Mouse (Mus musculus) liver, embryonic 12.5 days (tissue): Measurements from ENCODE around the gene Iqgap2. TPM values are rescaled to one million over a fixed set of nuclear protein-coding genes. Genes with fewer than 3 reads are reported as not detected.

ENCODE experiments used
- ATAC-seq: fragments of 200-750 bp; cut with Nextera tagmentation; 2 replicates; pipeline ENCODE4 v1.8.0; 2017; ENCODE audit warnings: moderate number of reproducible peaks, mild to moderate bottlenecking, moderate library complexity
- H3K27ac ChIP-seq: fragments of 300-500 bp; sonication (generic); 2 replicates; pipeline ENCODE4 v1.5.1; 2016; ENCODE audit warnings: mild to moderate bottlenecking
- H3K27me3 ChIP-seq: fragments of 300-500 bp; sonication (generic); replicated peaks from 2 replicates; pipeline ENCODE4 v1.6.1; 2016; ENCODE audit warnings: mild to moderate bottlenecking, moderate library complexity
- H3K36me3 ChIP-seq: fragments of 300-500 bp; sonication (generic); 2 replicates; pipeline ENCODE4 v1.6.1; 2016; ENCODE audit warnings: mild to moderate bottlenecking, moderate library complexity
- H3K4me1 ChIP-seq: fragments of 300-500 bp; sonication (generic); 2 replicates; pipeline ENCODE4 v1.6.1; 2016
- H3K4me2 ChIP-seq: fragments of 300-500 bp; sonication (generic); 2 replicates; pipeline ENCODE4 v1.6.1; 2016; ENCODE audit warnings: mild to moderate bottlenecking, moderate library complexity
- H3K4me3 ChIP-seq: fragments of 300-500 bp; sonication (generic); 2 replicates; pipeline ENCODE4 v1.5.1; 2016; ENCODE audit warnings: mild to moderate bottlenecking, moderate library complexity
- H3K9ac ChIP-seq: fragments of 300-500 bp; sonication (generic); 2 replicates; pipeline ENCODE4 v1.6.1; 2016; ENCODE audit warnings: mild to moderate bottlenecking, moderate library complexity
- H3K9me3 ChIP-seq: fragments of 300-500 bp; sonication (generic); replicated peaks from 2 replicates; pipeline ENCODE4 v1.6.1; 2016; ENCODE audit warnings: mild to moderate bottlenecking, moderate library complexity
- whole genome bisulfite sequencing: fragments of 180-500 bp; shearing (Covaris S2); methylation state at CpG from one replicate; pipeline ENCODE4 v1.1.7; 2016; ENCODE audit not compliant: insufficient replicate concordance; 5-methylcytosine and 5-hydroxymethylcytosine counted together
- polyA plus RNA-seq: library from polyadenylated mRNA; unstranded; fragments of >200 nt; fragmentation: Nextera tagmentation; extraction: Ambion mirVana; gene quantifications from 2 replicates; pipeline ENCODE4 v1.2.1, GENCODE M21; 2016

Iqgap2 gene
- polyA plus RNA-seq, 1 experiment from 2014 or later, result 14.7 TPM

DNA sequence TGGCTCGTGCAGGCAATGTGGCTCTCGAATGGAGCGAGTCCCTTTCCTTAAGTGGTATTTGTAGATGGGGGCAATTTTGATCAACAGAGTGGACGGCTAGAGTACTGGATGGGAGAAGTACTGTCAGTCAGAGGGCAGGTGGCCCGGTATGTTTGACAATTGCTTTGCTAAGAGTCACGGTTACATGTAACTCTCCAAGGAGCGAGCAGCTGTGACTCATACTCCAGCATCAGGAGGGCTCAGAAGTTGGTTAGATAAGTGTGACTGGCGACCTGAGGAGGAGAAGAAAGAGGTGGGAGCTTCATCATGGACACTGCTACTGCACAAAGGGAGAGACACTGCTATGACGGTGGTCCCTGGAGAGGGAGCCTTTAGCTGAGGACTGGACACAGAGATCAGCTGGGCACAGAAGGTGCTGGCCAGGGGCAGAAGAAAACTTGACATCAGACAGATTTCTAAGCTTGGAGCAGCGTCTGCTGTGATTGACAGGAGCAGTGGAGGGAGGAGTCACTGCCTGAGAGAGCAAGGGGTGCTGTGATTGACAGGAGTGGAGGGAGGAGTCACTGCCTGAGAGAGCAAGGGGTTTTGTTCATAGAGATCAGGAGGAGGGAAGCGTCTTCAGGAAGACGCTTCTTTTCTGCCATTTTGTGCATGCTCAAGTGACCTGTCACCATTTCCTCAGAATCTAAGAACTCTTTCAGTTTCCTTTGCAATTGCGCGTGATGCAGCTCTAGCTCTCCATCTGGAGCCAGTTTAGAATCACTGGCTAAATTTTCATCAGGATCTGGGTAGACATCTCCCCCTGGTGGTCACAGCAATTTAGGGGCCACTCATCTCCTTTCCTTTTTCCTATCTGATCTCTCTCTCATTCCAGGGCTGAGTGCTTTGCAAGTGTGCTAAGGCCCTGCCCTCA lies 172.1 kb downstream of the Iqgap2 start:
- H3K9ac ChIP-seq, result no peak overlapping the region

DNA sequence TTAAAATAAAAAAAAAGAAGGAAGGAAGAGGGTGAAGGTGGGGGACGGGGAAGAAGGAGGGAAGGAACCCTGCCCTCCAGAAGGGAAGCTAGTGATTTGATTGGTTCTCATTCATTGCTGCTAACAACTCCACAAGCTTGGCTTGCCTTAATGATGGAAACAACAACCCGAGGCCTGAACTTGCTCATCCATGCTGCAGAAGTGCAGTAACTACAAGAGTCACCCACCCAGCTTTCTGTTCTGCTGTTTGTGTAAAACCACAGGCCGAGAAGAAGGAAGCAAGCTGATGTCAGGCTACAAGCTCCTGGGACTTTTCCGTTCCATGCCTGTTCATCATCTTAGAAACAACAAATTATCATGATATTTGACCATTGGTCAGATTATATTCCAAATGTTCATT lies 176.4 kb downstream of the Iqgap2 start:
- H3K27me3 ChIP-seq, result no peaks in the 10 kb centered on the region
- 56% methylated on average over 4 of the region's 4 CpGs for WGBS
- ATAC-seq, result no peak

More for the DNA sequence above, 172.1 kb downstream of the Iqgap2 start:
- peaks cover 22% of the 10 kb centered on the region for H3K4me1 ChIP-seq
- peaks cover 20% of the 10 kb centered on the region for H3K36me3 ChIP-seq
- no peaks in the 10 kb centered on the region for H3K27me3 ChIP-seq
- H3K9me3 ChIP-seq, result no peaks in the 10 kb centered on the region
- peak overlapping the region; percentile 52 for H3K4me2 ChIP-seq
- 0 out of 2 replicates have a peak overlapping the region, but pooled peaks have one; percentile 8 for H3K4me3 ChIP-seq
- peak; percentile 85 for ATAC-seq
- 50% methylated on average over 14 of the region's 14 CpGs for WGBS
- H3K27ac ChIP-seq, result no peak overlapping the region

DNA sequence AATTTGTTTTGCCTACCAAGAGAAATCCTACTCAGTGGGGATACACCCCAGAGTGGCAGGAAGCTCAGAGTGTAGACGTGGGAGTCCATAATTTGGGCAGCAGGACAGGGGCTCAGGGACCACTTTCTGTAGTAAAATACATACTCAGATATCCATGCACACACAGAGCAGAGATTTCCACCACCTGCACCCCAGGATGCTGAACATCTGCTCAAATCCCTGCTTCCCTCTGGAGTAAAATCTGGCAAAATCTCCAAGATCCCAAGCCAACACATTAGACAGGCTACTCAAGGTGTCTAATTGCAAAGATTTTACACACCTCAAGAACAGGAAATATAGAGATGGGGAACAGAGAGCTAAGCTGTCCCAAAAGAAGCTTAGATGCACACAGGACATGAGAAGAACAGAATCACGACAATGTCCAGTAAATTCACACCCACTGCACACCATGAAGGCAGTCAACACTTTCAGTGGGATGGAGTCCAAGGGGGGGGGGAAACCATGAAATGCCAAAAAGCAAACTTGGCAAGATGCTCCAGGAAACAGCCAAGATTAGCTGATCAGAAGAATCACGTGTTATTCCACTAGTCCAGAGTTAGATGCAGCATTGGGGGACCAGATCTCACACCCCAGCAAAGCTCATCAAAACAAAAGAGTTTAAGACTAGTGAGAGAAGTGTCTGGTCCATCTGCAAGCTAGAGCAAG lies 177.3 kb downstream of the Iqgap2 start:
- H3K9ac ChIP-seq, result no peak overlapping the region
- ATAC-seq, result no peak
- H3K9me3 ChIP-seq, result no peaks in the 10 kb centered on the region
- 54% methylated on average over 3 of the region's 3 CpGs for WGBS
- H3K27me3 ChIP-seq, result no peaks in the 10 kb centered on the region
- H3K4me2 ChIP-seq, result no peak overlapping the region
- H3K27ac ChIP-seq, result no peak overlapping the region
- no peak overlapping the region for H3K4me3 ChIP-seq
- H3K4me1 ChIP-seq, result peaks cover 13% of the 10 kb centered on the region
- 0 out of 2 replicates have a peak, but pooled peaks cover 5% of the 10 kb centered on the region for H3K36me3 ChIP-seq

More for the DNA sequence above, 176.4 kb downstream of the Iqgap2 start:
- Histone ChIP-seq H3K4me1 (peaks cover 23% of the 10 kb centered on the region), H3K36me3 (0 out of 2 replicates have a peak, but pooled peaks cover 5% of the 10 kb centered on the region), H3K4me2 (no peak overlapping the region), H3K9me3 (no peaks in the 10 kb centered on the region), H3K9ac (no peak overlapping the region), H3K27ac (no peak overlapping the region), H3K4me3 (no peak overlapping the region)

DNA sequence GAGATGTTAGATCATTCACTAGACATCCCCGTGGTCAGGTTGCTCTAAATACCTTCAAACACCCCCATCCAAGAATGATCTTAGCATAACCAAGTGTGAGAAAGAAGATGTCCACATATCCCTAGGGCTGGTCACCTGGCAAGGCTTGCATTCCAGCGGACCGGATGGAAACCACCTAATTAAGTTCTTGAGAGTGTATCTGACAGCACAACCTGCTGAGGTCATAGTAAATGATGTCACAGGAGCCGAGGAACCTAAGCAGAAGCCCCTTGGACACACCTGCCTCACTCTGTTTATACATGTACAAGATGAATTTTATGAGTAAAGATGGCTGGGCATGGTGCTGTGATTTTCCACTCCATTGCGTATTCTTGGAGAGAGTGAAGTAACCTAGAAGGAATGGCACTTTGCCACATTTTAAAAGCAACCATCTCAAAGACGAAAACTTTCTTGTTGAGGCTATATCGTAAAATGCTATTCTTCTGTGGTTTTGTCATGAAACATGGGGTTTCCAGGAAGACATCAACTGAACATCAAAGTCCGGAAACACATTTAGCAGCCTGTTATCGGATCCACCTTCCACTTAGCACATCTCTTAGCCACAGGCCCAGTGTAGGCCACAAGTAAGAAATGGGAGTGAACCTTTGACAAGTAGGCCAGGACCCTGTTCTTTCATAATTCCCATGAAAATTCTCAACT lies 179.0 kb downstream of the Iqgap2 start:
- 65% methylated on average over 9 of the region's 9 CpGs for WGBS

GRCm38 (mm10) chr13:95712054-95712453 lies 179.7 kb downstream of the Iqgap2 start:
- H3K4me2 ChIP-seq, result no peak overlapping the region
- ATAC-seq, result no peak
- H3K9ac ChIP-seq, result no peak overlapping the region
- peaks cover 12% of the 10 kb centered on the region; the same call in 1 of the 2 replicates for H3K36me3 ChIP-seq
- H3K27me3 ChIP-seq, result no peaks in the 10 kb centered on the region
- no peaks in the 10 kb centered on the region for H3K9me3 ChIP-seq
- H3K4me3 ChIP-seq, result no peak overlapping the region
- peaks cover 10% of the 10 kb centered on the region; the same call in 1 of the 2 replicates for H3K4me1 ChIP-seq
- H3K27ac ChIP-seq, result no peak overlapping the region

More for the DNA sequence above, 179.0 kb downstream of the Iqgap2 start:
- Histone ChIP-seq H3K27ac (peak overlapping the region; percentile 34; the same call in 1 of the 2 replicates), H3K9me3 (no peaks in the 10 kb centered on the region), H3K36me3 (0 out of 2 replicates have a peak, but pooled peaks cover 8% of the 10 kb centered on the region), H3K4me3 (no peak overlapping the region), H3K4me2 (no peak overlapping the region), H3K27me3 (no peaks in the 10 kb centered on the region), H3K4me1 (peaks cover 10% of the 10 kb centered on the region; the same call in 1 of the 2 replicates), H3K9ac (no peak overlapping the region)
- ATAC-seq, result 0 out of 2 replicates have a peak, but pooled peaks have one; percentile 44

DNA sequence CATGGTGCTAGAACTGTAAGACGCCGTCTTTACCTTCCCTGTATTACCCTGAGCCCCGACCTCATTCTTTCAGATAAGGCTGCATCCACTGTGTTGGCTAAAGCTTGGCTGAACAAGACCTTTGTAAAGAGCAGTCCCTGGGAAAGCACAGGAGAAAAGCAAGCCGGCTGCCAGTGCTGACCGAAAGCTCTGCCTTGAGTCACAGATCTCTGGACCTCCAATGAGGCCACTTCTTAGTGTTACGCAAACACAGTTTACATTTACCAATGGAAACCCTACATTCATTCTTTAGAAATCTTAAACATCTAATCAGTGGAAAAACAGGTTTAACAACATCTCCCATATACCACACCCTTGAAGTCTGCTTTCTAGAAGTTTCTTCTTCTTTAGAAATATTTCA lies 186.1 kb downstream of the Iqgap2 start:
- H3K9me3 ChIP-seq, result no peaks in the 10 kb centered on the region
- H3K9ac ChIP-seq, result no peak overlapping the region
- ATAC-seq, result no peak
- no peaks in the 10 kb centered on the region for H3K27me3 ChIP-seq
- H3K4me1 ChIP-seq, result no peaks in the 10 kb centered on the region
- H3K4me2 ChIP-seq, result no peak overlapping the region
- H3K27ac ChIP-seq, result no peak overlapping the region
- WGBS, result 87% methylated on average over 6 of the region's 6 CpGs
- peaks cover 21% of the 10 kb centered on the region for H3K36me3 ChIP-seq
- H3K4me3 ChIP-seq, result no peak overlapping the region

DNA sequence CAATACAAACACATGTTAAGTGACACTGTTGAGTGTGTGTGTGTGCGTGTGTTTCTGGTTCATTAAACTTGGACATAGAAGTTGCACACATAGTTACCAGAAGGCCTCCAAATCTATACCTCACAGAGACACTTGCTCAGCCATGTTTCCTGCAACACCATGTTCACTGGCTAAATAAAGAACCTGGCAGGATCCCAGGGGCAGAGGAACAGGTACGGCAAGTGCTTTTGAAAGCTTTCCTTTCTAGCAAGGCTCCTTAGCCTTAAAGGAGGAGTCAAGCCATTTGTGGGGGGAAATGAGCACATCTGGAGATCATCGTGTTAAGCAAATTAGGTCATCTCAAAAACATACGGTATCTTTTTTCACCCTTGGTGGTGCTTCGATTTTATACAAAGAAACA lies 188.3 kb downstream of the Iqgap2 start:
- no peak for ATAC-seq
- no peak overlapping the region for H3K9ac ChIP-seq
- no peak overlapping the region for H3K27ac ChIP-seq
- no peaks in the 10 kb centered on the region for H3K9me3 ChIP-seq
- no peak overlapping the region for H3K4me3 ChIP-seq
- peaks cover 22% of the 10 kb centered on the region for H3K36me3 ChIP-seq
- no peak overlapping the region for H3K4me2 ChIP-seq
- WGBS, result 79% methylated on average over 5 of the region's 5 CpGs
- H3K27me3 ChIP-seq, result no peaks in the 10 kb centered on the region
- H3K4me1 ChIP-seq, result 0 out of 2 replicates have a peak, but pooled peaks cover 4% of the 10 kb centered on the region

- no peaks in the 10 kb centered on the region for H3K9me3 ChIP-seq
- H3K36me3 ChIP-seq, result peaks cover 12% of the 10 kb centered on the region; the same call in 1 of the 2 replicates
- no peak overlapping the region for H3K9ac ChIP-seq
- H3K4me3 ChIP-seq, result no peak overlapping the region
- 38% methylated on average over 6 of the region's 6 CpGs for WGBS
- no peaks in the 10 kb centered on the region for H3K27me3 ChIP-seq
- H3K4me1 ChIP-seq, result peaks cover 29% of the 10 kb centered on the region
- no peak overlapping the region for H3K4me2 ChIP-seq
- H3K27ac ChIP-seq, result peak overlapping the region; percentile 74
- no peak for ATAC-seq
Measured at GRCm38 (mm10) chr13:95697874-95698273, 193.8 kb downstream of the Iqgap2 start.

GRCm38 (mm10) chr13:95696654-95697163 lies 195.0 kb downstream of the Iqgap2 start, which contains the start of gene F2rl2:
TSS of gene F2rl2 (plus strand) at chr13:95696853.
- 0 out of 2 replicates have a peak within 1 kb of the TSS, but pooled peaks have one; percentile 15 for H3K4me2 ChIP-seq
- H3K27me3 ChIP-seq, result no peaks in the 10 kb centered on the region
- peak within 1 kb of the TSS; percentile 74 for H3K27ac ChIP-seq
- H3K9ac ChIP-seq, result peak within 1 kb of the TSS; percentile 29; the same call in 1 of the 2 replicates
- peaks cover 6% of the 10 kb centered on the region; the same call in 1 of the 2 replicates for H3K36me3 ChIP-seq
- peaks cover 41% of the 10 kb centered on the region for H3K4me1 ChIP-seq
- H3K9me3 ChIP-seq, result no peaks in the 10 kb centered on the region
- H3K4me3 ChIP-seq, result no peak within 1 kb of the TSS
- ATAC-seq, result peak; percentile 74
- 31% methylated on average over 4 of the region's 4 CpGs for WGBS

- WGBS, result 84% methylated on average over 9 of the region's 9 CpGs
- H3K4me2 ChIP-seq, result 0 out of 2 replicates have a peak overlapping the region, but pooled peaks have one; percentile 15
- H3K9me3 ChIP-seq, result no peaks in the 10 kb centered on the region
- H3K36me3 ChIP-seq, result peaks cover 5% of the 10 kb centered on the region; the same call in 1 of the 2 replicates
- peak overlapping the region; percentile 29; the same call in 1 of the 2 replicates for H3K9ac ChIP-seq
- H3K4me3 ChIP-seq, result no peak overlapping the region
- no peaks in the 10 kb centered on the region for H3K27me3 ChIP-seq
- no peak for ATAC-seq
- H3K27ac ChIP-seq, result peak overlapping the region; percentile 74
- peaks cover 41% of the 10 kb centered on the region for H3K4me1 ChIP-seq
Measured at GRCm38 (mm10) chr13:95696120-95696653, 195.5 kb downstream of the Iqgap2 start.

GRCm38 (mm10) chr13:95692201-95692600 lies 199.5 kb downstream of the Iqgap2 start:
- WGBS, result 40% methylated on average over 8 of the region's 8 CpGs
- no peaks in the 10 kb centered on the region for H3K36me3 ChIP-seq

More at GRCm38 (mm10) chr13:95692201-95692600, 199.5 kb downstream of the Iqgap2 start:
- Histone ChIP-seq H3K4me3 (no peak overlapping the region), H3K27ac (peak overlapping the region; percentile 16; the same call in 1 of the 2 replicates), H3K4me2 (no peak overlapping the region), H3K9ac (no peak overlapping the region), H3K27me3 (no peaks in the 10 kb centered on the region), H3K9me3 (no peaks in the 10 kb centered on the region), H3K4me1 (peaks cover 58% of the 10 kb centered on the region)
- ATAC-seq, result no peak
